Mouse (Mus musculus): Measurements from ENCODE around the gene Nacc1.

The Nacc1 gene

GRCm38 (mm10) chr8:84687705-84688100 lies at the start of gene Nacc1:
Nacc1 (minus strand) TSS chr8:84687862.
- peak; percentile 82 for DNase-seq

GRCm38 (mm10) chr8:84736521-84736920 lies 48.9 kb upstream of the Nacc1 start:
- no peak for DNase-seq

GRCm38 (mm10) chr8:84735597-84735996 lies 47.9 kb upstream of the Nacc1 start:
- DNase-seq, result no peak

- no peak for DNase-seq
These were observed 47.0 kb upstream of the Nacc1 start for GRCm38 (mm10) chr8:84734680-84735079.

- no peak for DNase-seq
These were observed 46.3 kb upstream of the Nacc1 start for GRCm38 (mm10) chr8:84733959-84734358.

- no peak for DNase-seq
These were observed 45.3 kb upstream of the Nacc1 start for GRCm38 (mm10) chr8:84732996-84733395.

GRCm38 (mm10) chr8:84732545-84732944 lies 44.9 kb upstream of the Nacc1 start:
- DNase-seq, result no peak

GRCm38 (mm10) chr8:84731371-84732177 lies 43.9 kb upstream of the Nacc1 start:
- no peak for DNase-seq

- DNase-seq, result no peak
These were observed 43.1 kb upstream of the Nacc1 start for GRCm38 (mm10) chr8:84730541-84731370.

- DNase-seq, result peak; percentile 65
These were observed 42.3 kb upstream of the Nacc1 start for GRCm38 (mm10) chr8:84729921-84730362.

GRCm38 (mm10) chr8:84728474-84728873 lies 40.8 kb upstream of the Nacc1 start:
- no peak for DNase-seq

GRCm38 (mm10) chr8:84725941-84726259 lies 38.2 kb upstream of the Nacc1 start:
- no peak for DNase-seq

GRCm38 (mm10) chr8:84725246-84725940 lies 37.7 kb upstream of the Nacc1 start:
- DNase-seq, result no peak

- DNase-seq, result no peak
These were observed 37.0 kb upstream of the Nacc1 start for GRCm38 (mm10) chr8:84724683-84725082.

- no peak for DNase-seq
These were observed 35.9 kb upstream of the Nacc1 start for GRCm38 (mm10) chr8:84723571-84723900.

GRCm38 (mm10) chr8:84722850-84723570 lies 35.3 kb upstream of the Nacc1 start, which contains the start of gene G430095P16Rik:
G430095P16Rik (plus strand) TSS chr8:84723007.
- no peak for DNase-seq

- DNase-seq, result no peak
These were observed 34.8 kb upstream of the Nacc1 start for GRCm38 (mm10) chr8:84722530-84722849.

- no peak for DNase-seq
These were observed 31.5 kb upstream of the Nacc1 start for GRCm38 (mm10) chr8:84718959-84719690.

GRCm38 (mm10) chr8:84718476-84718875 lies 30.8 kb upstream of the Nacc1 start:
- DNase-seq, result no peak

GRCm38 (mm10) chr8:84716790-84717189 lies 29.1 kb upstream of the Nacc1 start:
- DNase-seq, result no peak

GRCm38 (mm10) chr8:84715893-84716468 lies 28.3 kb upstream of the Nacc1 start:
- DNase-seq, result no peak

- DNase-seq, result no peak
These were observed 26.5 kb upstream of the Nacc1 start for GRCm38 (mm10) chr8:84714161-84714560.

Data from cerebellum, adult 11 months (tissue).